Mouse (Mus musculus) E14TG2a.4 (cell line): ENCODE measurements around the gene Mex3d.

ENCODE experiments used
- CTCF ChIP-seq: conservative IDR thresholded peaks from 2 replicates; pipeline ENCODE4 v1.5.1; 2014; ENCODE audit warnings: low read length
- NANOG ChIP-seq: IDR thresholded peaks from 2 replicates; pipeline ENCODE4 v1.6.1; 2014; ENCODE audit warnings: borderline replicate concordance, low read length, mixed read lengths

GRCm38 (mm10) chr10:80417841-80418240, 30.4 kb upstream of the Mex3d start:
- TF ChIP-seq CTCF (no peak), NANOG (no peak)
